Mouse (Mus musculus) bone marrow macrophage, adult 2 months (primary cell): Measurements from ENCODE around the gene Tbc1d9. TPM values are rescaled to one million over a fixed set of nuclear protein-coding genes. Genes with fewer than 3 reads are reported as not detected.
"Not testable (repeated sequence)": the region's sequence is repeated elsewhere in the genome, so short reads cannot be mapped to it uniquely, and the experiment has no call there.

Experiments used
- H3K27ac ChIP-seq: 2 replicates; pipeline ENCODE4 v1.5.1; 2012; ENCODE audit warnings: low read depth, low read length; ENCODE audit not compliant: insufficient read depth
- H3K4me1 ChIP-seq: 2 replicates; pipeline ENCODE4 v1.6.1; 2012; ENCODE audit warnings: low read length; ENCODE audit not compliant: control insufficient read depth, insufficient read depth
- H3K4me3 ChIP-seq: 2 replicates; pipeline ENCODE4 v1.5.1; 2012; ENCODE audit warnings: mild to moderate bottlenecking, low read length, moderate library complexity; ENCODE audit not compliant: insufficient read depth
- CTCF ChIP-seq: IDR thresholded peaks from 2 replicates; pipeline ENCODE4 v1.5.1; 2012; ENCODE audit warnings: low read depth, mild to moderate bottlenecking, low read length, moderate library complexity
- POLR2A ChIP-seq: IDR thresholded peaks from 2 replicates; pipeline ENCODE4 v1.6.1; 2012; ENCODE audit warnings: mild to moderate bottlenecking, low read depth, low read length, borderline replicate concordance
- polyA plus RNA-seq: library from polyadenylated mRNA; stranded (reverse); fragments of >200 nt; gene quantifications from 2 replicates; pipeline ENCODE4 v1.2.4, GENCODE M21; 2012; ENCODE audit not compliant: missing spikeins, insufficient read depth, insufficient read length

Gene Tbc1d9
- polyA plus RNA-seq, 1 experiment = 27.9 TPM

- Histone ChIP-seq H3K27ac (no peak overlapping the region), H3K4me3 (no peak overlapping the region), H3K4me1 (no peaks in the 10 kb centered on the region)
- TF ChIP-seq POLR2A (no peak), CTCF (no peak)
These were observed 139.8 kb downstream of the Tbc1d9 start for GRCm38 (mm10) chr8:83304946-83305345.

GRCm38 (mm10) chr8:83309836-83310235 lies 144.7 kb downstream of the Tbc1d9 start:
- Histone ChIP-seq H3K4me3 (no peak overlapping the region), H3K4me1 (no peaks in the 10 kb centered on the region), H3K27ac (no peak overlapping the region)
- TF ChIP-seq POLR2A (no peak), CTCF (no peak)

- not testable (repeated sequence) for H3K4me1 ChIP-seq, H3K4me3 ChIP-seq, H3K27ac ChIP-seq
These were observed 149.9 kb downstream of the Tbc1d9 start for GRCm38 (mm10) chr8:83315084-83315483.

GRCm38 (mm10) chr8:83315691-83316090 lies 150.5 kb downstream of the Tbc1d9 start:
- no peak overlapping the region for H3K27ac ChIP-seq
- no peaks in the 10 kb centered on the region for H3K4me1 ChIP-seq
- no peak overlapping the region for H3K4me3 ChIP-seq
- TF ChIP-seq POLR2A = no peak
- no peak for TF ChIP-seq CTCF

DNA sequence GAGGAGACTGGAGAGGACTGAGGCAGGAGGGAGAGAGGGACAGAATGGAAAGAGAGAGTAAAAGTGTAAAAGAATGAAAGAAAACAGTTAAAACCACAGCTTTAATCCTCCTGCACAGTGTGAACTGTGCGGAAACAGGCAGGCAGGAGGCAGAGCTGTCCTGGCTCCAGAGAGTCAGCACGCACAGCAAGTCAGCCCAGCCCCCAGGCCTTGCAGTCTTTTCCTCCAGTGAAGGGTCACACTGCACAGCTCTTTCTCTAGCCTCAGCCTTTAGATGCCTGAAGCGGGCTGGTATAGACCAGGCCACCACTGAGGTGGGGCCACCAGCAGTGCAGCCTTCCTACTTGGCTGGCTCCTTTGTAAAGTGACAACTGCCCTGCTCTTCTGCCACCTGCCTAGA lies 155.4 kb downstream of the Tbc1d9 start:
- no peaks in the 10 kb centered on the region for H3K4me1 ChIP-seq
- no peak overlapping the region for H3K27ac ChIP-seq
- no peak overlapping the region for H3K4me3 ChIP-seq
- TF ChIP-seq CTCF = no peak
- no peak for TF ChIP-seq POLR2A

DNA sequence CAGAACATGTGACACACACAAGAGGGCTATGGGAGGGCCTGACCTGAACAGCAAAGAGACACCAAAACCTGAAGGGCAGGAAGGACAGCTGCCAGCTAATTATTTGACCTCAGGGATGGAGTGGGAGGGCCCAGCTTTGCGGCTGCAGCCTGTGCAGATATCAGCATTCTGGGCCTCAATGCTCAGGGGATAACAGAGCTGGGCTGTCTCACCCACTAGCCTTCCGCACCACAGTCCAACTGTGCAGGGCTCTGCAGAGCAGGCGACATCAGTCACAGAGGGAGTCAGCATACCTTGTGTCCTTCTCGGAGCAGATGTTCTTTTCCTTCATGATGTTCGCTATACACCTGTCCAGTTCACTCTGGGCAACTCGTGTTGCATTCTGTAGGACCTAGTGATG lies 157.2 kb downstream of the Tbc1d9 start:
- H3K4me1 ChIP-seq = no peaks in the 10 kb centered on the region
- H3K4me3 ChIP-seq = no peak overlapping the region
- TF ChIP-seq CTCF (no peak), POLR2A (no peak)
- no peak overlapping the region for H3K27ac ChIP-seq

Other genes with a start within 250 kb of the Tbc1d9 start
- gene Gm10645, start 818 bp downstream of the Tbc1d9 start, polyA plus RNA-seq = 0.68 and 1.2 TPM in 2 replicates
- 0.49 and 1.1 TPM in 2 replicates for gene Ucp1, start 125.0 kb downstream of the Tbc1d9 start, polyA plus RNA-seq
- gene Elmod2, start 167.1 kb downstream of the Tbc1d9 start, polyA plus RNA-seq = 14.2 and 15.0 TPM in 2 replicates
- gene Mgat4d, start 183.1 kb downstream of the Tbc1d9 start, polyA plus RNA-seq = not detected in 2 replicates
- gene Clgn, start 224.5 kb downstream of the Tbc1d9 start, polyA plus RNA-seq = 0.20 TPM in 1 of 2 replicates, not detected in the other